Mouse (Mus musculus): ENCODE measurements around the gene Bad.

GRCm38 (mm10) chr19:6892512-6892911 lies 49.1 kb upstream of the Bad start:
- TF ChIP-seq POLR2A (IDR thresholded peaks at IDR 0.05; ENCODE audit: low read depth, low read length) = no peak
- TF ChIP-seq CTCF (IDR thresholded peaks at IDR 0.05; ENCODE audit: extremely low read depth, insufficient read depth, insufficient read length, insufficient replicate concordance) = no peak
